Mouse (Mus musculus): ENCODE results near the gene Zfpm1.

Gene Zfpm1

GRCm38 (mm10) chr8:122345181-122346095 lies 63.5 kb downstream of the Zfpm1 start:
- DNase-seq (ENCODE audit: extremely low read depth, low read depth, low spot score): no peak

- DNase-seq (ENCODE audit: extremely low read depth, low read depth, low spot score): peak; percentile 74
Observed at GRCm38 (mm10) chr8:122347811-122348552, 66.0 kb downstream of the Zfpm1 start.

- DNase-seq (ENCODE audit: extremely low read depth, low read depth, low spot score): no peak
Observed at GRCm38 (mm10) chr8:122349357-122350297, 67.7 kb downstream of the Zfpm1 start.

- DNase-seq (ENCODE audit: extremely low read depth, low read depth, low spot score): no peak
Observed at GRCm38 (mm10) chr8:122350309-122351089, 68.6 kb downstream of the Zfpm1 start.

- DNase-seq (ENCODE audit: extremely low read depth, low read depth, low spot score): no peak
Observed at GRCm38 (mm10) chr8:122354157-122354556, 72.2 kb downstream of the Zfpm1 start.

DNA sequence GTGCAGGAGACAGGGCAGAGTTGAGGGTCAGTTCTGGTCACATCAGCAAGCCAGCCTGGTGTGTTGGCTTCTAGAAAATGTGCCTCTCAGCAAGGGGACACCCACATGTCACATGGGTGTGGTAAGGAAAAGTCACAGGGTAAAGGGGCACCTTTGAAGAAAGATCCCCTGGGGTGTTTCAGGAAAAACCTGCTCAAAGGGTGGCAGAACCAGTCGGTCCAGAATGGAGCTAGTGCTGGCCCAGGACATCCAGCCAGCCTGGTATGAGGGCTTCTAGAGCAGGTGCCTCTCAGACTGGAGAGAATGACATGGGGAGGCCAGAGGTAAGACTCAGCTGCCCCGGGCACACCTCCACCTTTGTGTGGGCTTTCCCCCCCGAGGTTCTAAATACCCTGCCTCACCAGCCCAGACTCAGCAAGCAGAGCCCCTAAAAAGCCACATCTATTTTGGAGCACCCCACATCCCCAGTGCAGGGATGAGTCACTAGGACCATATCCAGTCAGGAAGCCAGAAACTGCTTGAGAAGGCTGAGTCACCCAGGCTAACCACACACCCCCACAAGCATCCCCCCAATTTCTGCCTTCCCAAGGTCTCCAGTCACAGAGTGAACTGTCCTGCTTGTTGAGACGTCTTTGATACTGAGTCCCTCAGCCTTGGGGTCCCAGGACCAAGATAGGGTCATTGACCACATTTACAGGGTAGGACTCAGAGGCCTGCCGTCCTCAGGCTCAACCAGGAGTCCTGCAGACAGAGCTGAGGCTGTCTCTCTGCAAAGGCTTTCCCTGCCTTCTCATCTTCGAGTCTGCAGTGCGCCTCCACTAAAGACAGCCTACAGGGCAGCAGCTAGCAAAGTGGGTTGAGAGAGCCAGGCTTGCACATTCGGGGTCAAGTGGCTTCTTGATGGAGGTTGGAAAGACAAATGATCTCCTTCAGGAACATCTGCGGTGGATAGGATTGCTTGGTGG lies 74.0 kb downstream of the Zfpm1 start:
- peak; percentile 65 for DNase-seq (ENCODE audit: extremely low read depth, low read depth, low spot score)

GRCm38 (mm10) chr8:122357202-122357601 lies 75.3 kb downstream of the Zfpm1 start:
- DNase-seq (ENCODE audit: extremely low read depth, low read depth, low spot score): no peak

DNA sequence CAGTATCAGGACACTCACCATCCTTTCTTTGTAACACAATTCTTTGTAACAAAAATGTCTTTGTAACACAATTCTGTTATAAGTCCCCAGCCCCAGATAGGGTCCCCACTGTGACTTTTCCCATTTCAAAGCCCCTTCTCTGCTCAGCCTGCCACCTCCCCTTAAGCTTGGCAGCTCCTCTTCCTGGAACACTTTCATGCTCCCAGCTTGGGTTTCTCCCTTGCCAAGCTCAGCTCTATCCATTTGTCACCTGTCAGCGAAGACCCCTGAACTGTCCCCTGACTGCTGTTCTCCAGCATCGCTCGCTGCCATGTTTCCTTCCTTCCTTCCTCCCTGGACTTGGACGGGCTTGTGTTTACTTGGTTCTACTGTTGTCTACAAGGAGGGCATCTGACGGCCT lies 75.7 kb downstream of the Zfpm1 start:
- no peak for DNase-seq (ENCODE audit: extremely low read depth, low read depth, low spot score)

DNA sequence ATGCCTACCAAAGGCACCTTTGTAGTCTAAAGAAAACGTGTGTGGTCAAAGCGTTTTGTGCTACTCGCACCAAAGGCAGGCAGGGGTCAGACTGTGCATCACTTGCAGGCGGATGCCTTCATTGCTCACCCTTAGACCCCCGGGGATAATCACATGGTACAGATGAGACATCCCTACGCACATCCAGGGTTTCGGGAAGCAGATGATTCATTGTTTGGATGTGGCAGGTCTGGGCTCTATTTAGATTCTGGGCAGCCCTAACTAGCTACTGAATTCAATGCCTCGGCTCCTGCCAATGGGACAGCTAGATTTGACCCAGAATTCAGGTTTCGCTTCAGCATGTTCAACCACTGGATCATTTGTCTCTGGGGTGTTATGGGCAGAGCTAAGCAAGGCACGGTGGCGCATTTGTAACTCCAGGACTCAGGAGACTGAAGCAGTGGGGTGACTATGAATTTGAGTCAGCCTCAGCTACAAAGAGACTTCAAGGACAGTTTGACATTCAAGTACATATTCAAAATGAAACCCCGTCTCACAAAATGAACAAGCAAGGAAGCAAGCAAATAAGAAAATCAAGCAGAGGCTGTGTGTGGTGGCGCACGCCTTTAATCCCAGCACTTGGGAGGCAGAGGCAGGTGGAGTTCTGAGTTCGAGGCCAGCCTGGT lies 77.3 kb downstream of the Zfpm1 start:
- DNase-seq (ENCODE audit: extremely low read depth, low read depth, low spot score): no peak

GRCm38 (mm10) chr8:122360696-122361416 lies 78.9 kb downstream of the Zfpm1 start, which contains the start of gene Trhr2:
Gene Trhr2 (minus strand): TSS chr8:122360746.
- no peak for DNase-seq (ENCODE audit: extremely low read depth, low read depth, low spot score)

- DNase-seq (ENCODE audit: extremely low read depth, low read depth, low spot score): no peak
Observed at GRCm38 (mm10) chr8:122362271-122362670, 80.3 kb downstream of the Zfpm1 start.

DNA sequence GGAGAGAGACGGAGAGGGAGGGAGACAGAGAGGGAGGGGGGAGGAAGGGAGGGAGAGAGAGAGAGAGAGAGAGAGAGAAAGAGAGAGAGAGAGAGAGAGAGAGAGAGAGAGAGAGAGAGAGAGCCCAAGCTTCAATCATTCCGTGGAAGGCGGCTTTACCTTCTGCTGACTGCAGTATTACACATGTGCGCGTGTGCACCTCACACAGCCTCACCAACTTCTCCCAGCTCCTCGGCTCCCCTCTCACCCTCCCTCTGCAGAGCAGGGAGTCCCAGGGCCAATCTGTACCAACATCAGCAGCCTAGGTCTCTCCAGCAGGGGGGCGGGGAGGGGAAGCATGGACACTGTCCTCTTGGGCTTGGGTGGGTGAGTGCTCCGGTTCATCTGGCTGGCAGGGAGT lies 81.0 kb downstream of the Zfpm1 start:
- DNase-seq (ENCODE audit: extremely low read depth, low read depth, low spot score): no peak

- no peak for DNase-seq (ENCODE audit: extremely low read depth, low read depth, low spot score)
Observed at GRCm38 (mm10) chr8:122368494-122368893, 86.6 kb downstream of the Zfpm1 start.

GRCm38 (mm10) chr8:122369665-122370064 lies 87.7 kb downstream of the Zfpm1 start:
- DNase-seq (ENCODE audit: extremely low read depth, low read depth, low spot score): no peak

GRCm38 (mm10) chr8:122371706-122372105 lies 89.8 kb downstream of the Zfpm1 start:
- peak; percentile 19 for DNase-seq (ENCODE audit: extremely low read depth, low read depth, low spot score)

GRCm38 (mm10) chr8:122375320-122375719 lies 93.4 kb downstream of the Zfpm1 start:
- DNase-seq (ENCODE audit: extremely low read depth, low read depth, low spot score): no peak

DNA sequence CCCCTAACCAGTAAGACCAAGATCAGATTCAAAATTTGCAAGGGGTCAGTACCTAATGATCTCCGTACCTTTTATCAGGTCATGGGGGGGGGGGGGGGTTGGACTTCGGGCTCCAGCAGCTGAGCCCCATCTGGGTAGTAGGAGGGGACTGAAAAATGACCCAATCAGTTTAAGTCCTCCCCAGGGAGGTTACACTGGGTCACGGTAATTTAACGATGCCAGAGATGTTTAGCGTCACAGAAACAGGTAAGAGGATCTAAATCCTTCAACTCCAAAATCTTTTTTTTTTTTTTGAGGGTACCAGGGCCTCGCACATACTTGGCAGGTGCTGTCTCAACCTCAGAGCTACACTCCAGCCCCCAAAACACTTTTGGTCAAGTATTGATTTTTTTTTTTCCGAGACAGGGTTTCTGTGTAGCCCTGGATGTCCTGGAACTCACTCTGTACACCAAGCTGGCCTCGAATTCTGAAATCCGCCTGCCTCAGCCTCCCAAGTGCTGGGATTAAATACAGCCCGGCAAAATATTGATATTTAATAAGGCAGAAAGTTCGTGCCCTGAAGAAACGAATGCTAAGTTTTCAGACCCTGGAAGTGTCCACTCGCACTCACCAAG lies 93.9 kb downstream of the Zfpm1 start:
- DNase-seq (ENCODE audit: extremely low read depth, low read depth, low spot score): no peak

All from fat pad, adult 2 months (tissue).